Mouse (Mus musculus): ENCODE data around the gene Pitpnm2.

DNA sequence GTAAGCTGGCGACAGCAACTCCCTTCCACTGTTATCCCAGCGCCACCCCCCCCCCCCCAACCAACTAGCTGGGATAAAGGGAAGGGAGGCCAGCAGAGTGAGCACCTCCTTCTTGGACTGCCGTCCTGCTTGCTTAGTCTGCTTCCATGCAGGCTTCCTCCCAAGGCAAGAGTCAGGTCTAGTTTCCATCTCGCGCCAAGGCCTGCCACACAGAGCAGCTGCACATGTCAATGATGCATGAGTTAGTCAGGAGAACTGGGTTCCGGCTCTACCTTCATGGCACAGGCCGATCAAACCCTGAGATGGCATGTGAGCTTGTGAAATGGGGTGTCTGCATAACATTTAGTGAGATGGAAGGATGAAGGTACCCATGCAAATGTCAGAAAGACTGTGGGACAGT lies 66.9 kb downstream of the Pitpnm2 start:
- no peak for TF ChIP-seq EP300 (IDR thresholded peaks at IDR 0.05)
- TF ChIP-seq CTCF (IDR thresholded peaks at IDR 0.05): no peak

All from lung, postnatal 0 days (tissue).